Mouse (Mus musculus) limb, embryonic 11.5 days (tissue): Measurements from ENCODE around the gene Atoh7. TPM values are rescaled to one million over a fixed set of nuclear protein-coding genes. Genes with fewer than 3 reads are reported as not detected.
A peak's percentile ranks its signal among the peaks of the same experiment; 100 is the strongest.

ENCODE experiments used
- ATAC-seq: fragments of 200-750 bp; cut with Nextera tagmentation; 2 replicates; pipeline ENCODE4 v1.8.0; 2017; ENCODE audit warnings: low read depth; ENCODE audit not compliant: insufficient number of reproducible peaks, low FRiP score, low TSS enrichment
- DNase-seq: peaks from one replicate; pipeline ENCODE4 v3.0.0-alpha.2; 2015; ENCODE audit warnings: low spot score
- H3K27ac ChIP-seq: fragments of 300-500 bp; sonication (generic); replicated peaks from 2 replicates; pipeline ENCODE4 v1.5.1; 2014; ENCODE audit warnings: low read depth, mild to moderate bottlenecking, low read length
- H3K27me3 ChIP-seq: fragments of 300-500 bp; sonication (generic); 2 replicates; pipeline ENCODE4 v1.6.1; 2014; ENCODE audit warnings: mild to moderate bottlenecking, low read length, mixed read lengths; ENCODE audit not compliant: control insufficient read depth, insufficient read depth
- H3K36me3 ChIP-seq: fragments of 300-500 bp; sonication (generic); 2 replicates; pipeline ENCODE4 v1.6.1; 2014; ENCODE audit warnings: mild to moderate bottlenecking, low read length, moderate library complexity, mixed read lengths; ENCODE audit not compliant: control insufficient read depth, insufficient read depth
- H3K4me1 ChIP-seq: fragments of 300-500 bp; sonication (generic); 2 replicates; pipeline ENCODE4 v1.6.1; 2014; ENCODE audit warnings: low read length, mixed read lengths; ENCODE audit not compliant: control insufficient read depth, insufficient read depth
- H3K4me2 ChIP-seq: fragments of 300-500 bp; sonication (generic); 2 replicates; pipeline ENCODE4 v1.6.1; 2014; ENCODE audit warnings: low read depth, mild to moderate bottlenecking, moderate library complexity; ENCODE audit not compliant: severe bottlenecking
- H3K4me3 ChIP-seq: fragments of 300-500 bp; sonication (generic); 2 replicates; pipeline ENCODE4 v1.5.1; 2014; ENCODE audit warnings: low read depth, low read length
- H3K9ac ChIP-seq: fragments of 300-500 bp; sonication (generic); 2 replicates; pipeline ENCODE4 v1.6.1; 2014; ENCODE audit warnings: mild to moderate bottlenecking, low read length
- H3K9me3 ChIP-seq: fragments of 300-500 bp; sonication (generic); 2 replicates; pipeline ENCODE4 v1.6.1; 2016; ENCODE audit warnings: low read length; ENCODE audit not compliant: control insufficient read depth
- WGBS: fragments of 180-500 bp; shearing (Covaris S2); extraction: QIAGEN DNeasy Blood & Tissue Kit; methylation state at CpG from one replicate; pipeline ENCODE4 v1.1.7; 2014; 5-methylcytosine and 5-hydroxymethylcytosine counted together
- polyA plus RNA-seq: library from polyadenylated mRNA; unstranded; fragments of >200 nt; fragmentation: Nextera tagmentation; extraction: Ambion mirVana; gene quantifications from 2 replicates; pipeline ENCODE4 v1.2.1, GENCODE M21; 2014

Atoh7 gene
- polyA plus RNA-seq, 1 experiment from 2014 or later = 0.56 TPM

GRCm38 (mm10) chr10:63089758-63090571 is 9.5 kb upstream of the Atoh7 start:
- Histone ChIP-seq H3K4me3 (peak overlapping the region; percentile 21), H3K9me3 (no peaks in the 10 kb centered on the region), H3K36me3 (no peaks in the 10 kb centered on the region), H3K4me2 (peak overlapping the region; percentile 39), H3K4me1 (0 out of 2 replicates have a peak, but pooled peaks cover 2% of the 10 kb centered on the region), H3K9ac (peak overlapping the region; percentile 34; the same call in 1 of the 2 replicates), H3K27ac (no peak overlapping the region), H3K27me3 (peaks cover 2% of the 10 kb centered on the region; the same call in 1 of the 2 replicates)
- 5% methylated on average over 26 of the region's 26 CpGs for WGBS
- DNase-seq (peak; percentile 31), ATAC-seq (no peak)

DNA sequence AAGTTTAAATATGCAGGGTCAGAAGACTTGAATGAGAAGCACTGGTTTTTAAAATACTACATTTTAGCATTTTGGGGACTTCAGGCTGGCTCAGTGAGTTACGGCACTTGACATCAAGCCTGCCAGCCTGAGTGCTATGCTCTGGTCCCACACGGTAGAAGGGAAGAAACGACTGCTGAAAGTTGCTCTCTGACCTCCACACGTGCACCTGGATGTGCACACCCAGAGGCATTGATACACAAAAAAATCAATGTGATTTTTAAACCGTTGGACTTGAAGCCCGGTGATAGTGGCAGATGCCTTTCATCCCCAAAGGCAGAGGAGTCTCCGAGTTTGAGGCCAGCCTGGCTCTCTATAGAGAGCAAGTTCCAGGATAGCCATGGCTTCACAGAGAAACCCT is 7.5 kb upstream of the Atoh7 start:
- Histone ChIP-seq H3K36me3 (no peaks in the 10 kb centered on the region), H3K4me1 (0 out of 2 replicates have a peak, but pooled peaks cover 2% of the 10 kb centered on the region), H3K27me3 (peaks cover 2% of the 10 kb centered on the region; the same call in 1 of the 2 replicates), H3K9me3 (no peaks in the 10 kb centered on the region), H3K27ac (no peak overlapping the region), H3K9ac (no peak overlapping the region), H3K4me2 (no peak overlapping the region), H3K4me3 (no peak overlapping the region)
- DNase-seq (no peak), ATAC-seq (no peak)
- 62% methylated on average over 7 of the region's 7 CpGs for WGBS

GRCm38 (mm10) chr10:63092616-63093550 is 6.6 kb upstream of the Atoh7 start:
- H3K9me3 ChIP-seq = no peaks in the 10 kb centered on the region
- no peak overlapping the region for H3K9ac ChIP-seq
- H3K27me3 ChIP-seq = peaks cover 2% of the 10 kb centered on the region; the same call in 1 of the 2 replicates
- H3K27ac ChIP-seq = no peak overlapping the region
- no peaks in the 10 kb centered on the region for H3K36me3 ChIP-seq
- ATAC-seq = no peak
- H3K4me3 ChIP-seq = no peak overlapping the region
- H3K4me1 ChIP-seq = 0 out of 2 replicates have a peak, but pooled peaks cover 2% of the 10 kb centered on the region
- 58% methylated on average over 10 of the region's 10 CpGs for WGBS
- no peak overlapping the region for H3K4me2 ChIP-seq
- no peak for DNase-seq

DNA sequence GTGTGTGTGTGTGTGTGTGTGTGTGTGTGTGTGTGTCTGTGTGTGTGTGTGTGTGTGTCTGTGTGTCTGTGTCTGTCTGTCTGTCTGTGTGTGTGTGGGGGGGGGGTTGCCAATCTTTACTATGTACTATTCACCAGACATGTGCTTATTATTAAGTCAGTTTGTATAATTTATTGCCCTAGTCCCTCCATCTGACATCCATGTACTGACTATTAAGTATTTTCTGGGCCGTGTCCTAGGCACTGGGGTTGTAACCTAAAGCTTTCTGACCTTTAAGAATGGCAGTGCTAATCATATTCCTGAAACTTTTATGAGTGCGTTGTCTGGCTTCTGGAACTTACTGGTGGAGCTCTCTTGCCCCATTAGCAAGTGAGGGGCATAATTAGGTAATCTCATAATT is 2.7 kb upstream of the Atoh7 start:
- Histone ChIP-seq H3K36me3 (no peaks in the 10 kb centered on the region), H3K4me1 (peaks cover 7% of the 10 kb centered on the region; the same call in 1 of the 2 replicates), H3K9me3 (no peaks in the 10 kb centered on the region), H3K27ac (no peak overlapping the region), H3K4me3 (no peak overlapping the region), H3K9ac (no peak overlapping the region), H3K27me3 (peaks cover 10% of the 10 kb centered on the region), H3K4me2 (no peak overlapping the region)
- DNase-seq = no peak
- 18% methylated on average over 2 of the region's 2 CpGs for WGBS
- ATAC-seq = no peak

- ATAC-seq = no peak
- Histone ChIP-seq H3K9ac (no peak overlapping the region), H3K4me3 (no peak overlapping the region), H3K36me3 (no peaks in the 10 kb centered on the region), H3K4me1 (peaks cover 7% of the 10 kb centered on the region; the same call in 1 of the 2 replicates), H3K27ac (no peak overlapping the region), H3K4me2 (no peak overlapping the region), H3K9me3 (no peaks in the 10 kb centered on the region), H3K27me3 (peaks cover 10% of the 10 kb centered on the region)
- no peak for DNase-seq
- WGBS = 61% methylated on average over 12 of the region's 12 CpGs
Measured at GRCm38 (mm10) chr10:63098191-63098590, 1.3 kb upstream of the Atoh7 start.

GRCm38 (mm10) chr10:63099941-63100562 is 601 bp downstream of the Atoh7 start:
- peak; percentile 76 for DNase-seq
- H3K4me2 ChIP-seq = peak overlapping the region; percentile 89
- peaks cover 10% of the 10 kb centered on the region for H3K27me3 ChIP-seq
- 0% methylated on average over 48 of the region's 62 CpGs for WGBS
- H3K36me3 ChIP-seq = no peaks in the 10 kb centered on the region
- peak; percentile 67 for ATAC-seq
- peaks cover 5% of the 10 kb centered on the region; the same call in 1 of the 2 replicates for H3K4me1 ChIP-seq
- H3K9ac ChIP-seq = peak overlapping the region; percentile 49
- no peaks in the 10 kb centered on the region for H3K9me3 ChIP-seq
- H3K4me3 ChIP-seq = peak overlapping the region; percentile 48
- no peak overlapping the region for H3K27ac ChIP-seq

- WGBS = 19% methylated on average over 9 of the region's 9 CpGs
- Histone ChIP-seq H3K36me3 (no peaks in the 10 kb centered on the region), H3K27me3 (peaks cover 10% of the 10 kb centered on the region), H3K9ac (peak overlapping the region; percentile 49; the same call in 1 of the 2 replicates), H3K9me3 (no peaks in the 10 kb centered on the region), H3K4me2 (peak overlapping the region; percentile 89), H3K4me1 (peaks cover 5% of the 10 kb centered on the region; the same call in 1 of the 2 replicates), H3K27ac (no peak overlapping the region), H3K4me3 (peak overlapping the region; percentile 48)
- DNase-seq (peak; percentile 35), ATAC-seq (no peak)
Measured at GRCm38 (mm10) chr10:63100657-63101056, 1.2 kb downstream of the Atoh7 start.
